Mouse (Mus musculus) intestine, postnatal 0 days (tissue): ENCODE measurements at regions not wholly inside any gene's neighbourhood (a gene's known extent, or its start where the extent isn't known, plus 50 kb on each side); places are given as distances from the start of the nearest gene placed in this dataset.

ENCODE experiments used
- ATAC-seq: fragments of 200-750 bp; cut with Nextera tagmentation; 2 replicates; pipeline ENCODE4 v1.8.0; 2017; ENCODE audit warnings: mild to moderate bottlenecking, moderate TSS enrichment, moderate library complexity
- H3K27ac ChIP-seq: fragments of 300-500 bp; sonication (generic); 2 replicates; pipeline ENCODE4 v1.5.1; 2014; ENCODE audit warnings: mild to moderate bottlenecking, low read depth, low read length, moderate library complexity
- H3K27me3 ChIP-seq: fragments of 300-500 bp; sonication (generic); replicated peaks from 2 replicates; pipeline ENCODE4 v1.6.1; 2014; ENCODE audit warnings: low read length, mixed read lengths; ENCODE audit not compliant: control insufficient read depth, insufficient read depth
- H3K36me3 ChIP-seq: fragments of 300-500 bp; sonication (generic); 2 replicates; pipeline ENCODE4 v1.6.1; 2014; ENCODE audit warnings: mild to moderate bottlenecking, moderate library complexity; ENCODE audit not compliant: control insufficient read depth, insufficient read depth
- H3K4me1 ChIP-seq: fragments of 300-500 bp; sonication (generic); replicated peaks from 2 replicates; pipeline ENCODE4 v1.6.1; 2014; ENCODE audit warnings: antibody characterized with exemption, low read length, mixed read lengths; ENCODE audit not compliant: control insufficient read depth, insufficient read depth
- H3K4me2 ChIP-seq: fragments of 300-500 bp; sonication (generic); replicated peaks from 2 replicates; pipeline ENCODE4 v1.6.1; 2014; ENCODE audit warnings: low read depth, mild to moderate bottlenecking, moderate library complexity
- H3K4me3 ChIP-seq: fragments of 300-500 bp; sonication (generic); 2 replicates; pipeline ENCODE4 v1.5.1; 2014; ENCODE audit warnings: low read depth, low read length
- H3K9ac ChIP-seq: fragments of 300-500 bp; sonication (generic); 2 replicates; pipeline ENCODE4 v1.6.1; 2014; ENCODE audit warnings: mild to moderate bottlenecking, low read depth, low read length
- H3K9me3 ChIP-seq: fragments of 300-500 bp; sonication (generic); 2 replicates; pipeline ENCODE4 v1.6.1; 2016; ENCODE audit warnings: mixed run types; ENCODE audit not compliant: control insufficient read depth
- CTCF ChIP-seq: sonication (generic); IDR thresholded peaks from 2 replicates; pipeline ENCODE4 v1.5.1; 2016; ENCODE audit warnings: low read depth, mild to moderate bottlenecking, control low read depth, antibody characterized with exemption, moderate library complexity
- WGBS: fragments of 180-500 bp; shearing (Covaris S2); extraction: QIAGEN DNeasy Blood & Tissue Kit; methylation state at CpG from one replicate; pipeline ENCODE4 v1.1.7; 2014; 5-methylcytosine and 5-hydroxymethylcytosine counted together

GRCm38 (mm10) chr5:144645367-144645766 lies 99.7 kb downstream of the Nptx2 start:
- no peak for TF ChIP-seq CTCF
- no peaks in the 10 kb centered on the region for H3K4me1 ChIP-seq
- H3K4me3 ChIP-seq, result no peak overlapping the region
- no peaks in the 10 kb centered on the region for H3K9me3 ChIP-seq
- H3K27me3 ChIP-seq, result no peaks in the 10 kb centered on the region
- H3K36me3 ChIP-seq, result no peaks in the 10 kb centered on the region
- no peak overlapping the region for H3K9ac ChIP-seq
- 42% methylated on average over 3 of the region's 3 CpGs for WGBS
- no peak overlapping the region for H3K4me2 ChIP-seq
- no peak overlapping the region for H3K27ac ChIP-seq
- ATAC-seq, result no peak

- no peaks in the 10 kb centered on the region for H3K36me3 ChIP-seq
- no peaks in the 10 kb centered on the region for H3K27me3 ChIP-seq
- H3K9ac ChIP-seq, result no peak overlapping the region
- no peak overlapping the region for H3K27ac ChIP-seq
- no peaks in the 10 kb centered on the region for H3K4me1 ChIP-seq
- H3K4me2 ChIP-seq, result no peak overlapping the region
- no peak for ATAC-seq
- no peaks in the 10 kb centered on the region for H3K9me3 ChIP-seq
- no peak for TF ChIP-seq CTCF
- 87% methylated on average over 12 of the region's 12 CpGs for WGBS
- no peak overlapping the region for H3K4me3 ChIP-seq
Observed at GRCm38 (mm10) chr5:144647311-144648104, 101.8 kb downstream of the Nptx2 start.

- H3K9ac ChIP-seq, result no peak overlapping the region
- no peaks in the 10 kb centered on the region for H3K4me1 ChIP-seq
- ATAC-seq, result no peak
- no peak for TF ChIP-seq CTCF
- WGBS, result 37% methylated on average over 5 of the region's 5 CpGs
- no peak overlapping the region for H3K27ac ChIP-seq
- no peak overlapping the region for H3K4me2 ChIP-seq
- H3K36me3 ChIP-seq, result no peaks in the 10 kb centered on the region
- H3K9me3 ChIP-seq, result no peaks in the 10 kb centered on the region
- no peaks in the 10 kb centered on the region for H3K27me3 ChIP-seq
- no peak overlapping the region for H3K4me3 ChIP-seq
Observed at GRCm38 (mm10) chr5:144652231-144652630, 106.5 kb downstream of the Nptx2 start.

- no peak for ATAC-seq
- 83% methylated on average over 3 of the region's 3 CpGs for WGBS
- H3K9ac ChIP-seq, result no peak overlapping the region
Observed at GRCm38 (mm10) chr5:144662031-144662430, 99.6 kb downstream of the Tmem130 start.

GRCm38 (mm10) chr5:144663981-144664380 lies 97.6 kb downstream of the Tmem130 start:
- no peak overlapping the region for H3K4me2 ChIP-seq
- no peak for ATAC-seq
- TF ChIP-seq CTCF, result no peak
- H3K27me3 ChIP-seq, result no peaks in the 10 kb centered on the region
- no peak overlapping the region for H3K4me3 ChIP-seq
- no peaks in the 10 kb centered on the region for H3K4me1 ChIP-seq
- WGBS, result 85% methylated on average over 9 of the region's 9 CpGs
- no peaks in the 10 kb centered on the region for H3K9me3 ChIP-seq
- H3K27ac ChIP-seq, result no peak overlapping the region
- no peak overlapping the region for H3K9ac ChIP-seq
- no peaks in the 10 kb centered on the region for H3K36me3 ChIP-seq

More at GRCm38 (mm10) chr5:144662031-144662430, 99.6 kb downstream of the Tmem130 start:
- no peaks in the 10 kb centered on the region for H3K4me1 ChIP-seq
- H3K36me3 ChIP-seq, result no peaks in the 10 kb centered on the region
- no peak overlapping the region for H3K4me2 ChIP-seq
- no peak overlapping the region for H3K4me3 ChIP-seq
- no peak overlapping the region for H3K27ac ChIP-seq
- peak; percentile 17; the same call in 1 of the 2 replicates for TF ChIP-seq CTCF
- no peaks in the 10 kb centered on the region for H3K9me3 ChIP-seq
- H3K27me3 ChIP-seq, result no peaks in the 10 kb centered on the region

GRCm38 (mm10) chr5:144664571-144665295 lies 96.9 kb downstream of the Tmem130 start:
- H3K4me3 ChIP-seq, result no peak overlapping the region
- no peaks in the 10 kb centered on the region for H3K36me3 ChIP-seq
- no peaks in the 10 kb centered on the region for H3K27me3 ChIP-seq
- no peaks in the 10 kb centered on the region for H3K9me3 ChIP-seq
- no peak overlapping the region for H3K27ac ChIP-seq
- no peak overlapping the region for H3K4me2 ChIP-seq
- 79% methylated on average over 10 of the region's 10 CpGs for WGBS
- no peak overlapping the region for H3K9ac ChIP-seq
- no peaks in the 10 kb centered on the region for H3K4me1 ChIP-seq
- no peak for ATAC-seq
- no peak for TF ChIP-seq CTCF
